Mouse (Mus musculus) midbrain, embryonic 12.5 days (tissue): Measurements from ENCODE around the gene Smpd3. TPM values are rescaled to one million over a fixed set of nuclear protein-coding genes. Genes with fewer than 3 reads are reported as not detected.

Source experiments
- ATAC-seq: fragments of 200-750 bp; cut with Nextera tagmentation; 2 replicates; pipeline ENCODE4 v1.8.0; 2017; ENCODE audit warnings: low read depth, moderate TSS enrichment, moderate library complexity; ENCODE audit not compliant: low FRiP score
- H3K27ac ChIP-seq: fragments of 300-500 bp; sonication (generic); replicated peaks from 2 replicates; pipeline ENCODE4 v1.5.1; 2016; ENCODE audit warnings: mild to moderate bottlenecking
- H3K27me3 ChIP-seq: fragments of 300-500 bp; sonication (generic); 2 replicates; pipeline ENCODE4 v1.6.1; 2016; ENCODE audit warnings: mild to moderate bottlenecking
- H3K36me3 ChIP-seq: fragments of 300-500 bp; sonication (generic); 2 replicates; pipeline ENCODE4 v1.6.1; 2016
- H3K4me1 ChIP-seq: fragments of 300-500 bp; sonication (generic); 2 replicates; pipeline ENCODE4 v1.6.1; 2016
- H3K4me2 ChIP-seq: fragments of 300-500 bp; sonication (generic); replicated peaks from 2 replicates; pipeline ENCODE4 v1.6.1; 2016; ENCODE audit warnings: mild to moderate bottlenecking, moderate library complexity
- H3K4me3 ChIP-seq: fragments of 300-500 bp; sonication (generic); 2 replicates; pipeline ENCODE4 v1.5.1; 2016; ENCODE audit warnings: mild to moderate bottlenecking
- H3K9ac ChIP-seq: fragments of 300-500 bp; sonication (generic); replicated peaks from 2 replicates; pipeline ENCODE4 v1.6.1; 2016; ENCODE audit warnings: mild to moderate bottlenecking, moderate library complexity
- H3K9me3 ChIP-seq: fragments of 300-500 bp; sonication (generic); 2 replicates; pipeline ENCODE4 v1.6.1; 2016; ENCODE audit warnings: mild to moderate bottlenecking
- WGBS: fragments of 180-500 bp; shearing (Covaris S2); methylation state at CpG from one replicate; pipeline ENCODE4 v1.1.7; 2016; 5-methylcytosine and 5-hydroxymethylcytosine counted together
- polyA plus RNA-seq: library from polyadenylated mRNA; unstranded; fragments of >200 nt; fragmentation: Nextera tagmentation; extraction: Ambion mirVana; gene quantifications from 2 replicates; pipeline ENCODE4 v1.2.1, GENCODE M21; 2016

Smpd3 gene
- polyA plus RNA-seq, 1 experiment from 2014 or later: 26.3 TPM

- Histone ChIP-seq H3K4me1 (no peaks in the 10 kb centered on the region), H3K36me3 (peaks cover 65% of the 10 kb centered on the region), H3K9me3 (no peaks in the 10 kb centered on the region), H3K9ac (no peak overlapping the region), H3K27ac (no peak overlapping the region), H3K4me3 (no peak overlapping the region), H3K4me2 (no peak overlapping the region), H3K27me3 (no peaks in the 10 kb centered on the region)
- no peak for ATAC-seq
- 93% methylated on average over 10 of the region's 10 CpGs for WGBS
These were observed 78.1 kb downstream of the Smpd3 start for GRCm38 (mm10) chr8:106259579-106260255.

- no peak overlapping the region for H3K4me3 ChIP-seq
- H3K4me1 ChIP-seq: no peaks in the 10 kb centered on the region
- no peak for ATAC-seq
- 42% methylated on average over 1 of the region's 1 CpGs for WGBS
- no peak overlapping the region for H3K9ac ChIP-seq
- no peaks in the 10 kb centered on the region for H3K27me3 ChIP-seq
- H3K9me3 ChIP-seq: no peaks in the 10 kb centered on the region
- no peak overlapping the region for H3K27ac ChIP-seq
- peaks cover 71% of the 10 kb centered on the region for H3K36me3 ChIP-seq
- no peak overlapping the region for H3K4me2 ChIP-seq
These were observed 79.6 kb downstream of the Smpd3 start for GRCm38 (mm10) chr8:106258169-106258568.

GRCm38 (mm10) chr8:106250186-106250585 is 87.6 kb downstream of the Smpd3 start:
- WGBS: 64% methylated on average over 4 of the region's 4 CpGs
- Histone ChIP-seq H3K4me1 (no peaks in the 10 kb centered on the region), H3K27me3 (no peaks in the 10 kb centered on the region), H3K9me3 (no peaks in the 10 kb centered on the region), H3K4me2 (no peak overlapping the region), H3K36me3 (peaks cover 95% of the 10 kb centered on the region), H3K4me3 (no peak overlapping the region), H3K9ac (no peak overlapping the region), H3K27ac (no peak overlapping the region; the same call in 1 of the 2 replicates)
- ATAC-seq: no peak

- WGBS: 98% methylated on average over 5 of the region's 5 CpGs
- no peak overlapping the region for H3K4me2 ChIP-seq
- H3K27me3 ChIP-seq: no peaks in the 10 kb centered on the region
- H3K4me1 ChIP-seq: no peaks in the 10 kb centered on the region
- no peak overlapping the region for H3K4me3 ChIP-seq
- no peak for ATAC-seq
- no peak overlapping the region for H3K9ac ChIP-seq
- H3K27ac ChIP-seq: no peak overlapping the region
- no peaks in the 10 kb centered on the region for H3K9me3 ChIP-seq
- peaks cover 79% of the 10 kb centered on the region for H3K36me3 ChIP-seq
These were observed 100.7 kb downstream of the Smpd3 start for GRCm38 (mm10) chr8:106237106-106237505.

GRCm38 (mm10) chr8:106234567-106235261 is 103.1 kb downstream of the Smpd3 start:
- no peak for ATAC-seq
- H3K4me1 ChIP-seq: no peaks in the 10 kb centered on the region
- no peaks in the 10 kb centered on the region for H3K9me3 ChIP-seq
- WGBS: 94% methylated on average over 17 of the region's 17 CpGs
- H3K27ac ChIP-seq: no peak overlapping the region
- H3K36me3 ChIP-seq: peaks cover 73% of the 10 kb centered on the region
- H3K4me3 ChIP-seq: no peak overlapping the region
- no peaks in the 10 kb centered on the region for H3K27me3 ChIP-seq
- H3K9ac ChIP-seq: no peak overlapping the region
- H3K4me2 ChIP-seq: no peak overlapping the region

GRCm38 (mm10) chr8:106232751-106233150 is 105.0 kb downstream of the Smpd3 start:
- peaks cover 72% of the 10 kb centered on the region for H3K36me3 ChIP-seq
- H3K4me2 ChIP-seq: no peak overlapping the region
- H3K27me3 ChIP-seq: no peaks in the 10 kb centered on the region
- ATAC-seq: no peak
- no peak overlapping the region for H3K4me3 ChIP-seq
- H3K27ac ChIP-seq: no peak overlapping the region
- no peaks in the 10 kb centered on the region for H3K4me1 ChIP-seq
- 83% methylated on average over 3 of the region's 3 CpGs for WGBS
- H3K9me3 ChIP-seq: no peaks in the 10 kb centered on the region
- no peak overlapping the region for H3K9ac ChIP-seq

- peaks cover 68% of the 10 kb centered on the region for H3K36me3 ChIP-seq
These were observed 106.3 kb downstream of the Smpd3 start for GRCm38 (mm10) chr8:106231536-106231935.

GRCm38 (mm10) chr8:106226589-106226988 is 111.2 kb downstream of the Smpd3 start:
- Histone ChIP-seq H3K4me2 (no peak overlapping the region), H3K4me1 (no peaks in the 10 kb centered on the region), H3K27me3 (no peaks in the 10 kb centered on the region), H3K9me3 (no peaks in the 10 kb centered on the region), H3K27ac (no peak overlapping the region), H3K9ac (no peak overlapping the region), H3K4me3 (no peak overlapping the region), H3K36me3 (peaks cover 66% of the 10 kb centered on the region)
- 47% methylated on average over 9 of the region's 9 CpGs for WGBS
- ATAC-seq: no peak

More at GRCm38 (mm10) chr8:106231536-106231935, 106.3 kb downstream of the Smpd3 start:
- Histone ChIP-seq H3K27ac (no peak overlapping the region), H3K4me1 (no peaks in the 10 kb centered on the region), H3K4me2 (no peak overlapping the region), H3K9me3 (no peaks in the 10 kb centered on the region), H3K27me3 (no peaks in the 10 kb centered on the region), H3K4me3 (no peak overlapping the region), H3K9ac (no peak overlapping the region)
- no peak for ATAC-seq
- 91% methylated on average over 7 of the region's 7 CpGs for WGBS

GRCm38 (mm10) chr8:106219620-106220019 is 118.2 kb downstream of the Smpd3 start:
- H3K4me3 ChIP-seq: no peak overlapping the region
- peaks cover 82% of the 10 kb centered on the region for H3K36me3 ChIP-seq
- H3K9me3 ChIP-seq: no peaks in the 10 kb centered on the region
- H3K27me3 ChIP-seq: no peaks in the 10 kb centered on the region
- no peak for ATAC-seq
- 96% methylated on average over 3 of the region's 3 CpGs for WGBS
- H3K27ac ChIP-seq: no peak overlapping the region
- H3K4me1 ChIP-seq: no peaks in the 10 kb centered on the region
- H3K9ac ChIP-seq: no peak overlapping the region
- no peak overlapping the region for H3K4me2 ChIP-seq

- Histone ChIP-seq H3K36me3 (peaks cover 55% of the 10 kb centered on the region), H3K27ac (no peak overlapping the region), H3K4me2 (no peak overlapping the region), H3K4me3 (no peak overlapping the region), H3K4me1 (peaks cover 14% of the 10 kb centered on the region), H3K9ac (no peak overlapping the region), H3K27me3 (no peaks in the 10 kb centered on the region), H3K9me3 (no peaks in the 10 kb centered on the region)
- 91% methylated on average over 3 of the region's 3 CpGs for whole genome bisulfite sequencing
- ATAC-seq: no peak
These were observed 123.8 kb downstream of the Smpd3 start for GRCm38 (mm10) chr8:106213959-106214358.

- ATAC-seq: 0 out of 2 replicates have a peak, but pooled peaks have one; percentile 4
- peaks cover 14% of the 10 kb centered on the region for H3K4me1 ChIP-seq
- H3K27me3 ChIP-seq: no peaks in the 10 kb centered on the region
- 5% methylated on average over 13 of the region's 13 CpGs for WGBS
- H3K4me3 ChIP-seq: peak overlapping the region; percentile 83
- peak overlapping the region; percentile 92 for H3K27ac ChIP-seq
- peak overlapping the region; percentile 87 for H3K4me2 ChIP-seq
- peak overlapping the region; percentile 90 for H3K9ac ChIP-seq
- peaks cover 43% of the 10 kb centered on the region for H3K36me3 ChIP-seq
- no peaks in the 10 kb centered on the region for H3K9me3 ChIP-seq
These were observed 126.4 kb downstream of the Smpd3 start for GRCm38 (mm10) chr8:106211421-106211820.

GRCm38 (mm10) chr8:106210821-106211345 is 126.9 kb downstream of the Smpd3 start, which contains the start of the genes Slc7a6os and Prmt7:
Gene Slc7a6os (minus strand): TSS chr8:106210935.
Gene Prmt7 (plus strand): TSS chr8:106210936.
- peak within 1 kb of the TSS; percentile 92 for H3K27ac ChIP-seq
- H3K9ac ChIP-seq: peak within 1 kb of the TSS; percentile 90
- H3K9me3 ChIP-seq: no peaks in the 10 kb centered on the region
- H3K36me3 ChIP-seq: peaks cover 40% of the 10 kb centered on the region
- peak; percentile 96 for ATAC-seq
- H3K4me2 ChIP-seq: peak within 1 kb of the TSS; percentile 87
- H3K4me3 ChIP-seq: peak within 1 kb of the TSS; percentile 83
- H3K4me1 ChIP-seq: peaks cover 14% of the 10 kb centered on the region
- under 1% methylated on average over 52 of the region's 52 CpGs for WGBS
- H3K27me3 ChIP-seq: no peaks in the 10 kb centered on the region
